Mouse (Mus musculus): Measurements from ENCODE around the gene March1.
"Not testable (repeated sequence)": the region's sequence is repeated elsewhere in the genome, so short reads cannot be mapped to it uniquely, and the experiment has no call there.

Gene March1

GRCm38 (mm10) chr8:66317824-66318223 is 700.1 kb downstream of the March1 start:
- DNase-seq (ENCODE audit: low spot score in 2 of 2), result no peak

DNA sequence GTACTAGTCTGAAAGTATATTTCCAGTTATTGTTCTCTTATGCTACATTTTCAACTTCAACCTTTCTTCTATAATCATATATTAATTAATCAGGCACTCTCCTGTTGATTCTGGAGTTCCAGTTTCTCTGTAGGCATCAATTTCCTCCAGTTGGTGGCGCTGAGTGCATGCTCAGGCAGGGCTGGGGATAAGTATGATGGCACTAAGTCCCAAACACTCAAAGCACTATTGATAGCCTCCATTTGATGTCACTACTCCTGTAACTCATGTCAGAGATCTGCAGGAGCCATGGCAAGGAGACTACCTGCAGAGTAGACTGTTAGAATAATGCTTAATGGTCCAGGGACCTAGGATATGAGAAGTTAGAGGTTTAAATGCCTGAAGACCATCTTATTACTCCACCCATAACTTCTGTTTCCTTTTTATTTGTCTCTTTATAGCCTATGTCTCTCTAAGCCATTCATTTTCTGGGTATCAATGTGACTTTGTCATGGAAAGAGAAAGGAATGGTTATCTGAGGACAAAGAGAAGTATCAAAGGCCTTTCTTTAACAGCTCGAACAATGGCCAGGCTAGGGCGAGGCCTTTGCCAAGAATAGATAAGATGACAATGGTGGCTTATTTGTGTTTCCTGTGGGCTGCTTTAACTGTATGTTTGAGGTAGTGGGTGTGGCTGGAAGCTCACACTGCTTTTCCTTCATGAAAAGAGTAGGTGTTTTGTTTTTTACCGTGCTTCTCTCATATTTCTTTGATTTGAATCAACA is 705.5 kb downstream of the March1 start:
- DNase-seq (ENCODE audit: low spot score in 2 of 2), result peak in 1 of 2 experiments; percentile 60

DNA sequence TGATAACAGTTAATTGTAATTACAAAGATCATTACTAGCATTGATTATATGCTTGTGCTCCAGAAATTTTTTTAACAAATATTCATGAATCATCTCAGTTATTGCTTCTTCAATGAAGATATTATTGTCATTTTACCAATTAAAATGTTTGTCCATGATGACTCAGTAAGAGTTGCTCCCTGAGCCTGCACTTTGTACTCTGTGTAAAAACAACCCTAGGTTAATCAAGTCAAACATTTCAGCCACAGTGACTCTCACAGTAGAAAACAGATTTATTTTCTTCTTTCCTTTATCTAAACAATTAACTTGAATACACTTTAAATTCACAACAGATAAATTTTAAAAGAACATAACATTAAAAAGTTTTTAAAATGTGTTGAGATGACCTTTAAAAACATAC is 708.7 kb downstream of the March1 start:
- DNase-seq (ENCODE audit: low spot score in 2 of 2), result no peak

- no peak for DNase-seq (ENCODE audit: low spot score in 2 of 2)
Observed at GRCm38 (mm10) chr8:66332206-66332605, 714.5 kb downstream of the March1 start.

DNA sequence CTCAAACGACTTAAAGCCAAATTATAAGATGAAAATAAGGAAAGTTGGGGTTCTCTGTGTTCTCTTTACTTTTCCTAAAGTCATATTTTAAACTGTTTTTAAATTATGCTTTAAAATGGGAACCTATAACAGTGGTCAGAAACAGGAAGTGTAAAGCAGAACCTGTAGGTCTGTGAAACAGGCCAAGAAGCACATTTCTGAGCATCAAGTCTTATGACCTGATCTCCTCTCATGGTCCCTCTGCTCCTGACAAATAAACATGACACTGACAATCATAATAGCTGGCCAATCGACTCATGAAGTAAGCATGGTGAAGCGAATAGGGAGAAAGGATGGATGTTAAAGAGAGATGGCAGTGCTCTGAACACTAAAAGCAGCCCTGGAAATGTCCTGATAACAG is 716.6 kb downstream of the March1 start:
- no peak for DNase-seq (ENCODE audit: low spot score in 2 of 2)

DNA sequence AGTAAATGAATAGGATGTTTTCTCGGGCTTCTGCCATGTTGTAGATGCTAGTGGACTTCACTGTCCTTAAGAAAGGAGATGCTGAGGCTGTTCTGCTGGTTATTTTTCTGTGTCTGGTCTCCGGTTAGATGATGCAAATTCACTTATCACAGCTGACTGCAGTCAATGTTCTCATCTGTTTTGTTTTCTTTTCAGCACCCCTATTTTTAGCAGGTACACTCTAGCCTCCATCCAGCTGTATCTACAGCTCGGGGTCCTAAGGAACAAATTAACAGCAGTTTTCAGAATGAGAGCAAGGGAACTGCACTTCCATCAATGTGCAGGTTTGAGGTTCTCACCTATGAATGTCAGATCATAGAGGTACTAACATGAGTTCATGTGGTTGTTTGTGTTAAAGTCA is 721.9 kb downstream of the March1 start:
- DNase-seq (ENCODE audit: low spot score in 2 of 2), result no peak

GRCm38 (mm10) chr8:66342928-66343327 is 725.2 kb downstream of the March1 start:
- no peak for DNase-seq (ENCODE audit: low spot score in 2 of 2)

DNA sequence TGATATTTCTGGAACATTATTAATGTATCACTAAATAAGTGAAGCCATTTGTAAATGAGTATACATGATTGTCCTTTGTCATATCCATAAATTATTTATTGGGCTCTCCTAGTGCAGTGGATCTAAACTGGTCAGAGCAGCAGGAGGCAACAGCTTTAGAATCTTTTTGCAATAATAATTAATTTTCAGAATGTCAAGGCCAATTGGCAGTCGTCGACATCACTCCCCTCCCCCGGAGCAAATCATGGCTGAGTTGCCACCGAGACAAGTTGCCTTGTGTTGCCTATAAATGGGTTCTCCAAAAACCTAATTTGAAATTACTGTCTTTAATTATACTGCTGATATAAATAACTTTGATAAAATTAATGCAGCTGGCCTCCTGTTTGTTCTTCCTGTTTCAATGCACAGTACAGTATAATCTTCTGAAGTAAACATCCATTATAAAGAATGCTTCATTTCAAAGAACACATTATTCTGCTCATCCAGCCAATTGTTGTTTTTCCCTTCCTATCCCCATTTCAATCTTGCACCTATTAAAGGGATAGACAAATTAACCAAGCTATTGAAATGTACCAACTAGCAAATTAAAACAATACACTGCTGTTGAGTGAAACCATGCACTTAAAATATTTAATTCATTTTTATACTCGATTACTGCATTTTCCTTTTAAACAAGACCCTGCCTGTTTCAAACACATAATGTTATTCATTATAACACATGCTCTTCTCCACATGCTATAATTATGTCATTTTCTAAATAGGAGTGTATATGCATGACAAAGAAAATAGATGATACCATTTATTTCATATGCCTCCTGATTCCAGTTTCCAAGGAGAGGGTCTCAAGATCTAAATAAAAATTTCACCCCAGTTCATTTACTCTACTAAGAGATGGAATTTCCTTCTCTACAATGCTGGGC is 745.4 kb downstream of the March1 start:
- no peak for DNase-seq (ENCODE audit: low spot score in 2 of 2)

GRCm38 (mm10) chr8:66383694-66384373 is 766.1 kb downstream of the March1 start:
- no peak for DNase-seq (ENCODE audit: low spot score in 2 of 2)

- DNase-seq (ENCODE audit: low spot score in 2 of 2), result no peak
Observed at GRCm38 (mm10) chr8:66386008-66386407, 768.3 kb downstream of the March1 start.

DNA sequence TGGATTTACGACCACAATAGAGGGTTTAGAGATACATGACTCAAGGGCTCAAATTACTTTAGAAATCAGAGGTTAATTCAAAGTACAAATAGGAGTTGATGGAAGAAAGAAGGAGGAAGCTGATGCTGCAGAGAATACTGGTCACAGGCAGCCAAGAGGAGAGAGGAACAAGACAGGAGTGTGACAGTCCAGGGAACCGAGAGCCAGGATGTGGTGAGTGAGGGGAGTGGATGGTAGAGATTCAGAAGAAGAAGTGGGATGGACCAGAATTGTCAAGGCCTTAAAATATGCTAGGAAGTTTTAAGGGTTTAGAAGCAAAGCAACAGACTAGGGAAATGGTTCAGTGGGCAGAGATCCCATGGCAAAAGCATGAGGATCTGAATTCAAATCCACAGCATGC is 771.0 kb downstream of the March1 start:
- DNase-seq (ENCODE audit: low spot score in 2 of 2), result no peak

DNA sequence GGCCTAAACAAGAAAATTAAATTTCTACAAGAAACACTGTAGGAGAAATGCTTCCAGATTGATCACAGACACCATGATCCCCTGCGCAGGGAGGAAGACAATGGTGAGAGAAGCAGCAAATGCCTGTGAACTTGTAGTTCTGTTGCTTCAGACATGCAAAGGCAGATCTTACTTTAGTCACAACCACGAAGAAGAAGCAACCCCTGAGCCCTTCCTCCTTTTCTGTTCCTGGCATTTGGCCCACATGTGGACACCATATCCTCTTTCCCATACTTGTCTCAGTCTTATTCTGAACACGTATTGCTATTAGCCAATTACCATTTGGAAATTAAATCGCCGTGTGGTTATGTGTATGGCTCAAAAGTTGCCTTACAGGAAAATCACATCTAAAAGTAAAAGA is 773.9 kb downstream of the March1 start:
- no peak for DNase-seq (ENCODE audit: low spot score in 2 of 2)

- DNase-seq (ENCODE audit: low spot score in 2 of 2), result no peak
Observed at GRCm38 (mm10) chr8:66392900-66393299, 775.2 kb downstream of the March1 start.

- no peak for DNase-seq (ENCODE audit: low spot score in 2 of 2)
Observed at GRCm38 (mm10) chr8:66394148-66394547, 776.4 kb downstream of the March1 start.

GRCm38 (mm10) chr8:66397811-66398210 is 780.1 kb downstream of the March1 start:
- DNase-seq (ENCODE audit: low spot score in 2 of 2), result no peak

DNA sequence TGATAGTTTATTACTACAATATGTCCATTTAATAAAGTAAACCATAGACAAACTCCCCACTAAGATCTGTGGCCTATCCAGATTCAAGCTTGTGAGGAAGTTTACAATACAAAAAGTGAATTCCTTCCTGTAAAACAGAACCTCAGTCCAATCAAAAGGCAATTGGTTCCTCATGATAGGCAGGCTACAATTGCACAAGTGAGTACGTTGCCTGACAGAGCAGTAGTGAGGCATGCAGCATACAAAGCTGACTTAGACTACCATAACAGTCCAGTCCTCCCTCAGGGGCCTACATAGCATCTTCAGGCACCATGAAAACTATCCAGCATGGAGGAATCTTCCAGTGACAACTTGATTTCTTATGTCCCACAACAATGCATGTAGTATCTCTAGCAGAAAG is 782.4 kb downstream of the March1 start:
- DNase-seq (ENCODE audit: low spot score in 2 of 2), result no peak

DNA sequence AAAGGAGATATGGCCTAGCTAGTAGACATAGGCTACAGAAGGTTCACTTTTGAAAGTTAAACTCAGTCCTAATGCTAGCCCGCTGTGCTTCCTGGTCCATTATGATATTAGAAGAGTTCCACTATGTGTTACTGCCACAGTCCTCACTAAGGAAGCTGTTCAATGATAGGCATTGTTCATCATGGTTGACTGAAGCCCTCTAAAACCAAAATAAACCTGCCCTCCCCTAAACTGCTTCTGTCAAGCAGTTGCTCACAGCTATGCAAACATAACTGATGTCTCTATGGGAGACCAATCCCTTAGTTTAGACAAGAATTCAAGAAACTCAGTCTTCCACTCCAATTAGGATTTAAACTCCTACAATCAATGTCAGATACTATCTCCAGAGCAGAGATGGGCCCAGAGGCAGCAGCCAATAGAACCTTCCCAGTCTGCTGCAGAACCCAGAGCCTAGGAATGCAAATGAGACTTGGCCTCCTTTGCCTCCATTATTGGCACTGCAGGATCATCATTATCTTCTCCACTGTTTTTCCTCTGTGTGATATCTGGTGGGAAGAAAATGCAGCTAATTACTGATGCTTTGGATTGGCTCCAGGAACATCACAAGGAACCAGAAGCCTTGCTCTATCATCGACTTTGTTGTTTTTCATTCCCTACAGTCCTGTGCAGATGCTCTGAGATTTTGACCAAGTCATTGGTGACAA is 787.2 kb downstream of the March1 start:
- no peak for DNase-seq (ENCODE audit: low spot score in 2 of 2)

GRCm38 (mm10) chr8:66405796-66406195 is 788.1 kb downstream of the March1 start:
- DNase-seq (ENCODE audit: low spot score in 2 of 2), result not testable (repeated sequence)

- DNase-seq (ENCODE audit: low spot score in 2 of 2), result no peak
Observed at GRCm38 (mm10) chr8:66406596-66407361, 789.1 kb downstream of the March1 start.

- DNase-seq (ENCODE audit: low spot score in 2 of 2), result no peak
Observed at GRCm38 (mm10) chr8:66410080-66410615, 792.4 kb downstream of the March1 start.

DNA sequence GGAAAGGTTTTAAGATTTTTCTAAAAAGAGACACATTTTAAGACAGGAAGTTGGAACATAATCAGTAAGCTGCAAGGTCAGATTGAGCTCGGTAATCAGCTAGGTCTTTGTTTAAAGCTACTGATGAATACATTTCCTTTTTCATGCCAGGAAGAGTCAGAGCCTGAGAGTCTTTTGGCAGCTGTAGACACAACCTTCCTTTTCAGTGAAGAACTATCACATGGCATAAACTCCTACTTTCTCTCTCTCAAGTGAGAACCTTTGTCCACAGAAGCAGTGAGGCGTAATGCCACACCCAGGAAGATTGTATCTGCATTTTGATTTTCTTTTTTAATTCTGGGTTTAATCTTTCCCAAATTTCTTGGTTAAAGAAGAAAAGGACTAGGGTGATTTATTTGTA is 795.4 kb downstream of the March1 start:
- no peak for DNase-seq (ENCODE audit: low spot score in 2 of 2)

Measured in natural killer cell, adult 2 months (primary cell).